Mouse (Mus musculus) gastrocnemius, adult 8-10 months (tissue): ENCODE measurements around the gene Ptcd3. TPM values are rescaled to one million over a fixed set of nuclear protein-coding genes. Genes with fewer than 3 reads are reported as not detected.
"Not testable (repeated sequence)": the region's sequence is repeated elsewhere in the genome, so short reads cannot be mapped to it uniquely, and the experiment has no call there.

Experiments
- DNase-seq, 2 experiments: peaks; one replicate each; pipeline ENCODE4 v3.0.0; 2022; ENCODE audit warnings: low spot score in 2 of 2
- total RNA-seq, 4 experiments: library from RNA; stranded (reverse); gene quantifications; 2 replicates each; pipeline ENCODE4 v1.2.4; 2022

The Ptcd3 gene
- total RNA-seq, 4 experiments from 2014 or later = 54.4 to 58.1 (median 55.9) TPM

GRCm38 (mm10) chr6:71871396-71871795, 37.2 kb downstream of the Ptcd3 start:
- DNase-seq = no peak

- DNase-seq = no peak
Measured at GRCm38 (mm10) chr6:71868809-71869208, 39.7 kb downstream of the Ptcd3 start.

- DNase-seq = no peak
Measured at GRCm38 (mm10) chr6:71867751-71868150, 40.8 kb downstream of the Ptcd3 start.

GRCm38 (mm10) chr6:71846906-71847305, 61.6 kb downstream of the Ptcd3 start:
- not testable (repeated sequence) for DNase-seq

GRCm38 (mm10) chr6:71840597-71841290, 67.8 kb downstream of the Ptcd3 start:
- DNase-seq = no peak

GRCm38 (mm10) chr6:71839815-71840214, 68.7 kb downstream of the Ptcd3 start:
- DNase-seq = no peak

- no peak for DNase-seq
Measured at GRCm38 (mm10) chr6:71836811-71837210, 71.7 kb downstream of the Ptcd3 start.

- peak; percentile 94 to 96 for DNase-seq
Measured at GRCm38 (mm10) chr6:71831581-71831960, 77.0 kb downstream of the Ptcd3 start.

GRCm38 (mm10) chr6:71830690-71831580, 77.6 kb downstream of the Ptcd3 start, which contains the start of gene Immt:
Gene Immt (plus strand): TSS chr6:71831331.
- peak; percentile 93 to 98 for DNase-seq

Other genes with a start within 250 kb of the Ptcd3 start
- gene Reep1, start 201.2 kb downstream of the Ptcd3 start, total RNA-seq = 10 to 100 TPM; 58.1 to 89.1 (median 69.7) TPM
- gene Mrpl35, start 81.8 kb downstream of the Ptcd3 start, total RNA-seq = 10 to 100 TPM; 33.5 to 42.3 (median 36.9) TPM
- gene Immt, start 77.4 kb downstream of the Ptcd3 start, total RNA-seq = 100 to 1,000 TPM; 260 to 279 (median 270) TPM
- gene Polr1a, start 303 bp upstream of the Ptcd3 start, total RNA-seq = 10 to 100 TPM; 29.0 to 37.6 (median 35.8) TPM
- 10 to 100 TPM; 48.5 to 85.9 (median 71.1) TPM for gene St3gal5, start 188.8 kb upstream of the Ptcd3 start, total RNA-seq